Mouse (Mus musculus) ZHBTc4 (cell line): ENCODE measurements around the gene Tnk1.
A peak's percentile ranks its signal among the peaks of the same experiment; 100 is the strongest.
"Not testable (repeated sequence)": the region's sequence is repeated elsewhere in the genome, so short reads cannot be mapped to it uniquely, and the experiment has no call there.

ENCODE experiments used
- DNase-seq: peaks from one replicate; pipeline ENCODE4 v3.0.0-alpha.2; 2011; ENCODE audit warnings: low read depth, low spot score

The Tnk1 gene

GRCm38 (mm10) chr11:69878952-69879351 lies 20.4 kb upstream of the Tnk1 start:
- no peak for DNase-seq

GRCm38 (mm10) chr11:69878399-69878798 lies 19.9 kb upstream of the Tnk1 start:
- peak; percentile 36 for DNase-seq

GRCm38 (mm10) chr11:69877878-69878277 lies 19.3 kb upstream of the Tnk1 start, which contains the start of gene Tmem95:
Gene Tmem95, minus strand, starts transcription at chr11:69878018.
- no peak for DNase-seq

- peak; percentile 98 for DNase-seq
Measured at GRCm38 (mm10) chr11:69876867-69877266, 18.3 kb upstream of the Tnk1 start.

- no peak for DNase-seq
Measured at GRCm38 (mm10) chr11:69876186-69876585, 17.7 kb upstream of the Tnk1 start.

GRCm38 (mm10) chr11:69872451-69872850 lies 13.9 kb upstream of the Tnk1 start:
- no peak for DNase-seq

GRCm38 (mm10) chr11:69871822-69872221 lies 13.3 kb upstream of the Tnk1 start:
- no peak for DNase-seq

- DNase-seq, result no peak
Measured at GRCm38 (mm10) chr11:69870289-69871069, 11.9 kb upstream of the Tnk1 start.

GRCm38 (mm10) chr11:69867335-69867734 lies 8.8 kb upstream of the Tnk1 start:
- DNase-seq, result no peak

- no peak for DNase-seq
Measured at GRCm38 (mm10) chr11:69865561-69865960, 7.0 kb upstream of the Tnk1 start.

GRCm38 (mm10) chr11:69864138-69864860 lies 5.8 kb upstream of the Tnk1 start:
- no peak for DNase-seq

GRCm38 (mm10) chr11:69863729-69864128 lies 5.2 kb upstream of the Tnk1 start:
- DNase-seq, result not testable (repeated sequence)

GRCm38 (mm10) chr11:69855347-69855746 lies 3.2 kb downstream of the Tnk1 start:
- peak; percentile 92 for DNase-seq

- DNase-seq, result no peak
Measured at GRCm38 (mm10) chr11:69854680-69855079, 3.9 kb downstream of the Tnk1 start.

- peak; percentile 67 for DNase-seq
Measured at GRCm38 (mm10) chr11:69853994-69854393, 4.5 kb downstream of the Tnk1 start.

- DNase-seq, result no peak
Measured at GRCm38 (mm10) chr11:69850754-69851153, 7.8 kb downstream of the Tnk1 start.

GRCm38 (mm10) chr11:69849884-69850283 lies 8.6 kb downstream of the Tnk1 start:
- DNase-seq, result no peak

- DNase-seq, result no peak
Measured at GRCm38 (mm10) chr11:69849128-69849527, 9.4 kb downstream of the Tnk1 start.

GRCm38 (mm10) chr11:69848021-69848420 lies 10.5 kb downstream of the Tnk1 start:
- DNase-seq, result no peak

- no peak for DNase-seq
Measured at GRCm38 (mm10) chr11:69846738-69847688, 11.5 kb downstream of the Tnk1 start.

GRCm38 (mm10) chr11:69846198-69846680 lies 12.3 kb downstream of the Tnk1 start, which contains the start of gene Plscr3:
Gene Plscr3, plus strand, starts transcription at chr11:69846376.
- peak; percentile 96 for DNase-seq
